Mouse (Mus musculus): Measurements from ENCODE around the gene Degs1. TPM values are rescaled to one million over a fixed set of nuclear protein-coding genes. Genes with fewer than 3 reads are reported as not detected.

Gene Degs1
- polyA plus RNA-seq, 1 experiment, result 71.9 TPM

DNA sequence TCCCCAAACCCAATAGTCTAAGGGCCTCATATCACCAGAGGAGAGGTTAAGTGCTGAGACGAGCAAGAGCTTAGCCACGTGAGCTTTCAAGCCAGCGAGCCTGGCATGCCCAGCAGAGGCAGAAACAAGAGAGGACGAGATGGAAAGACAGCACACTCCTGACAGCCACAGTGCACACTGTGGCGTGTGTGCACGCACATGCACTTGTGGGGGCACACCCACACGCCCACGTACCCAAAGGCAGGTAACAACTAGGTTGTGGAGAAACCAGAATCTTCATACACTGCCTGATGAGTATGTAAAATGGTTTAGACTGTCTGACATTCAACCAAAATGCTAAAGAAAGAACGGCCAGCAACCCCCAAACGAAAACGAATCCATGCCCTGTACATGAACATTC is 2.0 kb downstream of the Degs1 start:
- no peak for DNase-seq (ENCODE audit: low spot score)

GRCm38 (mm10) chr1:182280046-182280445 is 2.6 kb downstream of the Degs1 start:
- DNase-seq (ENCODE audit: low spot score), result no peak

DNA sequence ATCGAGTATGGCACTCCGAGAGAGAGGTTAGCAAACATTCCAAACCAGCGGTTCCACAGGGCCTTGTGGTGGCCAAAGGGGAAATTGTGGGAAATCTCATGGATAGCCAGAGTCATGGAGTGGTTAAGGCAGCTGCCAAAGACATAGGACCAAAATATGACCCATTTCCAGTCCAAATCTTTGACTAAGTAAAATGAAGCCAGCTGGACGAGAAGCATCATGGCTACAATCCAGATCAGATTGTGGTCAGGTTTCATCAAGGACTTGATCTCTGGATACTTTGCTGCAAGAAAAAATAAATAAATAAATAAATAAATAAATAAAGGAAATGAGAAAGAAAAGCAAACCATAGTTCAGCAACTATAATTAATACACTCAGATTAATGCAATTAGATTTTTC is 3.2 kb downstream of the Degs1 start:
- no peak for DNase-seq (ENCODE audit: low spot score)

GRCm38 (mm10) chr1:182275109-182275508 is 7.5 kb downstream of the Degs1 start:
- no peak for DNase-seq (ENCODE audit: low spot score)

DNA sequence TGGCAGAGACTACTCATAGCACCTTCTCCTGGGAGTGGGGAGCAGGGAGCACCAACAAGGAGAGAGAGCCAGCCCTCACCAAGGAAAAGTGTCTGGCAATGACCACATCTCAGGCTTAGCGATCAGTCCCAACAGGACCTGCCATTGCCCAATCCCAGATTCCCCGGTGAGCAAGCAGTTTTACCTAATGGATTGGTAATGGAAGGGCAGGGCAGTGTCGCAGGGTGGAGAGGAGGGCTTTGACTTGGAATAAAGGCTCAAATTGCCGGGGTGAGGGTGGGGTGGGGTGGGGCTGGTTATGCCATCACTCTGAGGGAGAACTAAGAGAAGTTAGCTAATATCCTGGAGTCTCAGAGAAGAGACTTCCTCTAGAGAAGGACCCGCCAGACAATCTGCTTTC is 11.0 kb downstream of the Degs1 start:
- DNase-seq (ENCODE audit: low spot score), result no peak

DNA sequence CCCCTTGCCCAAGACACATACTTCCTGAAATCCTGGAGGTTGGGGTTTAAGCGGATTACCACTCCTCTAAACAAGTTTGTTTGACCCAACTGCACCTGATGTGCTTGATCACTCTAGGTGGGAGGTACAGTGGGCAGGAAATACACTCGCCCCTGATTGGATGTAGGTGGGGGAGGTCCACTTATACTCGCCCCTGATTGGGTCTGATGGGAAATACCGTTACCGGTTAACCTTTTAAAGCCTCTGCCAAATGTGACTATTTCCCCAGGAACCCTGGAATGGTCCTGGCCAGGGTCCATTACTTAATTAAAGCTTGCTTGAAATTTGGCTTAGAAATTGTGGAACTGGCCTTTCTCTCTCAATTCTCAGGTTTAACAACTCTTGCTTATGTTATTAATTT is 11.5 kb downstream of the Degs1 start:
- DNase-seq (ENCODE audit: low spot score), result no peak

DNA sequence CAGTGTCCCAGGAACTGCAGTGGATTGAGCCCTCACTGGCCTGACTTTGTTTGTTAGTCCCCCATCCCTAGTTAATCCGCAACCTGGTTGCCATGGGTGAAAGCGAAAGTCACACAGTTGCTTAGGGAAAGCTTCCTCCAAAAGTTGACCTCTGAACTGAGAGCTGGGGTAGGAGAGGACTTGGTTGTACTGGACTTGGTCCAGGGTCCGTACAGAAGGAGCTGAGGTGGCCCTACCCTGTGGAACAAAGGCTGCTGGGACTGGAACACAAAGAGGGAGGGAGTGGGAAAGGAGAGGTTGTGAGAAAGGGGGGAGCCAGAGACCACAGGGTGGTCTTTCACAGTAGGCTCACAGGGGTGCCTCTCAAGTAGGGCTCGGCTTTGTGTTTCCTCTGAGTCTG is 14.3 kb downstream of the Degs1 start:
- no peak for DNase-seq (ENCODE audit: low spot score)

DNA sequence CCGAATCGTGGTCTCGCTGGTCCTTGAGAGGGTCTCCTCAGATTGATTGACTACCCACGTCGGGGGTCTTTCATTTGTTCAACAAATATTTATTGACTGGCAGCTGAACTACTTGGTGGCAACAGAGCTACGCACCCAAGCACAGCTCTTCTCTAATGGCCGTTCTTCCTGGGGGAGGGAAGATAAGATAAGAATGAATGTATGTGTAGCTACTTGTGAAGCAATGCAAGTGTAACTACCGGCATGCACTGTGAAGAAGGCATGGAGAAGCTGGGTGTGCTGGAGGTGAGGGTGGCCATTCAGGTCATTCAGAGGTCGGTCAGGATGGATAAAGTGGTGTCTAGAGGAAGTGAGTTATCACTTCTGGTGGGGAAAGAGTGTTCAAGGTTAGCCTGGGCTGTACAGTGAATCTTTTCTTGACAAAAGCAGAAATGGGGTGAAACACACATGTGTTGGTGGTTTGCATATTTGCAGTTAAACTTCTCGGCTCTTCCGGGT is 16.5 kb downstream of the Degs1 start:
- DNase-seq (ENCODE audit: low spot score), result no peak

GRCm38 (mm10) chr1:182256041-182256680 is 26.4 kb downstream of the Degs1 start:
- peak; percentile 51 for DNase-seq (ENCODE audit: low spot score)

- DNase-seq (ENCODE audit: low spot score), result no peak
Measured at GRCm38 (mm10) chr1:182255031-182255430, 27.6 kb downstream of the Degs1 start.

- DNase-seq (ENCODE audit: low spot score), result no peak
Measured at GRCm38 (mm10) chr1:182254618-182255017, 28.0 kb downstream of the Degs1 start.

- DNase-seq (ENCODE audit: low spot score), result no peak
Measured at GRCm38 (mm10) chr1:182253756-182254534, 28.7 kb downstream of the Degs1 start.

GRCm38 (mm10) chr1:182252534-182253171 is 30.0 kb downstream of the Degs1 start:
- DNase-seq (ENCODE audit: low spot score), result no peak

- DNase-seq (ENCODE audit: low spot score), result no peak
Measured at GRCm38 (mm10) chr1:182250734-182251133, 31.9 kb downstream of the Degs1 start.

DNA sequence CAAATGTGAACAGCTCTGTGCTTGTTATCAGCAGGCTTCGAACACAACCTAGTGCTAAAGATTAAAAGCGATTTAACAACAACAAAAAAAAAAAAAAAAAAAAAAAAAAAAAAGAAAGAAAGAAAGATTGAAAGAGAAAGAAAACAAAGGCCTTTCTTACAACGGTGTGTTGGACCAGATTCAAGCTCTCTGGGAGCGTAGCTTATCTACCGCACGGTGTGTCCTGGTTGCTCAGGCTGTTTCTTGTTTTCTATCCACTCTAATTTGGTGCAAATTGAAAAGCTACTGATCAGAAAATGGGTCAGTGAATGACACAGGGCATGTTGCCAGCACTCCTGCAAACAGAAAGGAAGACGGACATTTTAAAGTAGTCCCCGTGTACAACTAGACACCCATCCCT is 33.3 kb downstream of the Degs1 start:
- DNase-seq (ENCODE audit: low spot score), result no peak

DNA sequence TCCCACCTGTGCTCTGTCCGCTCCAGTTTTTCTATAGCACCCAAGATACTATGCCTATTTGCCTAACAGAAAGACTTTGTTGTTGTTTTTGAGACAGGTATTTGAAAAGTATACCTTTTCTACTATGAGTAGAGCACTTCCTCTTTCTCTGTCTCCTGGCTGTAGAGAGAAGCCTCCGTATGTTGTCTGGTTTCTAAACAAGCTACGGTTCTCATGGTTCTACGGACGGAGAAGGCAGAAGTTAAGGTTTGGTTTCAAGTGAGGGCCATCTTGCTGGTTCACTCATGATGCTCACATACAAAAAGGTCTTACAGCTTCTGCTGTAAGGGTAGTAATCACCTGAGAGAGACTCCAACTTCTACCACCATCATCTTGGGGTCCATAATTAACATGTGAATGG is 37.6 kb downstream of the Degs1 start:
- no peak for DNase-seq (ENCODE audit: low spot score)

- DNase-seq (ENCODE audit: low spot score), result no peak
Measured at GRCm38 (mm10) chr1:182238056-182238703, 44.4 kb downstream of the Degs1 start.

DNA sequence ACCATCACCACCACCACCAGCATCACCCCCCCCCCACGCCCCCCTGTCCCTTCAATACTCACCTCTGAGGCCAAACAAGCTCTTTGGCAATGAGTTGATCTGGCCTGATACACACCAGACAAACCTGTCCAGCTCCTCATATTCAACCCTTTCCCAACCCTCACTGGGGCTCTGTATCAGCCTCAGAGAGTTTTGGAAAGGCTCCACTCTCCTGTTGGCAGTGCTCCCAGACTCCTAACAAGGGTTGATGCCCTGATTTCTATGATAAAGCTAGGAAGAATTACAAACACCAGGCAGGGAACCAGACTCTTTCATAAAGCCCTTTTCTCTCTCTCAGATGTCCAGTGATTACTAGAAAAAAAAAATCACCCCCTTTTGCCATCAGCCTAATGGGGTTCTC is 45.2 kb downstream of the Degs1 start:
- no peak for DNase-seq (ENCODE audit: low spot score)

- no peak for DNase-seq (ENCODE audit: low spot score)
Measured at GRCm38 (mm10) chr1:182235174-182235573, 47.4 kb downstream of the Degs1 start.

DNA sequence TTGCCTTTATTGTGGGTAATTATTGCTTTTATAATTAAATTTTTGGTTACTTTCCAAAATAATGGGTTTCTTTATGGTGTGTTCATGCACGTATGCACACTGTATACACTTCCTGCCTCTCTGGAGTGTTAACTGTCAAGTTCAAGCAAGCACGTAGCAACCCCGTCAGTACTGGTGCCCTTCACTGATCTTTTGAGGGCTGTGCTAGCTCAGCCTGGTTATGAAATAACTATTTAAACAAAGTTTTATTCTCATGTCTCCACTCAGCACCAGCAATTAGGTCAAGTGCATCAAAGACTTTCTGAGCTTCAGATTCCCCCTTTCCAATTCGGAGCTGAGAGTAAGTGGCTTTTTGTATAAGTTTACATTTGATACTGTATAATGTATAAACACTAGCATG is 53.2 kb downstream of the Degs1 start:
- no peak for DNase-seq (ENCODE audit: low spot score)

DNA sequence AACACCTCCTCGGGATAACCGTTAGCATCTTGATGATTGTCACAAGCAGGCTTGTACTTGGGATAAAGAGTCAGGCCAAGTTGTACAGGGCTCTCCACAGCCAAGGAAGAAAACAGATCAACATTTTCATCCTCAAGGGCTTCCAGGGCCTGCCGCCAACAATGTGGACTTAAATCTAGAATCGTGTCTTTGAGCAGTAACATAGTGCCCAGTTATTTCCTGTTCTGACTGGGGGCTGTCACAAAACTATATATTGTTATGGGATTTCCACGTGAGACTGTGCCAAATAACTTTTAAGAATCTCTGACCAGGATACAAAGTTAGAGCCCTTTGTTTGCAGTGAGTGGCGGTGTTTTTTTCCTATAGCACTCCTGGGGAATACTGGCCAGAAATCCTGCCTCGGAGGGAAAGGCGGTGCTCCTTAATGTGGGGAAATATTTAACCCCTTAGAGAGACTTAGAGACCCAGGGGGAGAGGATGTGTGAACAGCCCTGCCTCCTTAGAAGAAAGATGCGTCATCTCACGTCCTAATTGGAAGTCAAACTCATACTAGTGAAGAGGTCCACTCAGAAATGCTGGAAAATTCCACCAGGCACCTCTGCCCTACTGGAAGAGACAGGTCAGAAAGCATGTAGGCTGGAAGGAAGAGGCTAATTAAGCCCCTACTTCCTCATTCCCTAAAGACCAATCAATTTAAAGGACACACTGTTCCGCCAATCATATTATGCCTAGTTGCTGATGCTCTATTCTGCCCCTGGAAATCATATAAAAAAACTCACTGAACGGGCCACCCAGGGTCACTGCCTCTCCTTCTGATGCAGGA is 55.3 kb downstream of the Degs1 start:
- no peak for DNase-seq (ENCODE audit: low spot score)
